Mouse (Mus musculus) hindbrain, embryonic 10.5 days (tissue): ENCODE results near the gene Pdhx. TPM values are rescaled to one million over a fixed set of nuclear protein-coding genes. Genes with fewer than 3 reads are reported as not detected.

Source experiments
- DNase-seq: peaks from one replicate; pipeline ENCODE4 v3.0.0-alpha.2; 2017; ENCODE audit warnings: low spot score
- H3K27ac ChIP-seq: fragments of 300-500 bp; sonication (generic); 2 replicates; pipeline ENCODE4 v1.5.1; 2016; ENCODE audit warnings: mild to moderate bottlenecking, moderate library complexity
- H3K27me3 ChIP-seq: fragments of 300-500 bp; sonication (generic); 2 replicates; pipeline ENCODE4 v1.6.1; 2016; ENCODE audit warnings: mild to moderate bottlenecking; ENCODE audit not compliant: poor library complexity, insufficient read depth, severe bottlenecking
- H3K36me3 ChIP-seq: fragments of 300-500 bp; sonication (generic); 2 replicates; pipeline ENCODE4 v1.6.1; 2016; ENCODE audit warnings: mild to moderate bottlenecking, moderate library complexity
- H3K4me1 ChIP-seq: fragments of 300-500 bp; sonication (generic); replicated peaks from 2 replicates; pipeline ENCODE4 v1.6.1; 2016; ENCODE audit warnings: mild to moderate bottlenecking
- H3K4me3 ChIP-seq: fragments of 300-500 bp; sonication (generic); 2 replicates; pipeline ENCODE4 v1.5.1; 2016; ENCODE audit warnings: mild to moderate bottlenecking, moderate library complexity
- H3K9me3 ChIP-seq: fragments of 300-500 bp; sonication (generic); 2 replicates; pipeline ENCODE4 v1.6.1; 2016; ENCODE audit warnings: mild to moderate bottlenecking, moderate library complexity
- WGBS: fragments of 180-500 bp; shearing (Covaris S2); methylation state at CpG from one replicate; pipeline ENCODE4 v1.1.7; 2016; 5-methylcytosine and 5-hydroxymethylcytosine counted together
- polyA plus RNA-seq: library from polyadenylated mRNA; unstranded; fragments of >200 nt; fragmentation: Nextera tagmentation; extraction: Ambion mirVana; gene quantifications from 2 replicates; pipeline ENCODE4 v1.2.1, GENCODE M21; 2016

The Pdhx gene
- polyA plus RNA-seq, 1 experiment from 2014 or later: 40.3 TPM

DNA sequence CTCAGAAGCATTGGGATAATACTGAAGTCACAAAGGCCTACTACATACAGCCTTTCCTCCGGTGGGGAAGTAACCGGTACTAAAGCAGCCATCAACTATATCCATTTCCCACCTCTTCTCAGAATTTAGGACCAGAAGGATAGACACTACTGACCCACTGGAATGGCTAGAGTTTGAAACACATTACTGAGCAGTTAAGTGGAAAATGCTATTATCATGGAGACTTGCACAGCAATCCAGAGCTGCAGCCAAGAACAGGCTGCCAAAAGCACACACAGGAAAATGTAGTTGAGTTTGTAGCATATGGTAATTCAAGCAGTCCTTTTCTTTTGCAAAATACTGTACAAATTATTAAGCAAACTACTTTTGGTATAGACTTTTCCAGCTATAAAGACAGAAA, 28.0 kb downstream of the Pdhx start:
- Histone ChIP-seq H3K4me3 (no peak overlapping the region), H3K27me3 (no peaks in the 10 kb centered on the region), H3K4me1 (no peaks in the 10 kb centered on the region), H3K27ac (no peak overlapping the region), H3K9me3 (no peaks in the 10 kb centered on the region), H3K36me3 (peaks cover 14% of the 10 kb centered on the region)
- 88% methylated on average over 2 of the region's 2 CpGs for WGBS
- DNase-seq: no peak

DNA sequence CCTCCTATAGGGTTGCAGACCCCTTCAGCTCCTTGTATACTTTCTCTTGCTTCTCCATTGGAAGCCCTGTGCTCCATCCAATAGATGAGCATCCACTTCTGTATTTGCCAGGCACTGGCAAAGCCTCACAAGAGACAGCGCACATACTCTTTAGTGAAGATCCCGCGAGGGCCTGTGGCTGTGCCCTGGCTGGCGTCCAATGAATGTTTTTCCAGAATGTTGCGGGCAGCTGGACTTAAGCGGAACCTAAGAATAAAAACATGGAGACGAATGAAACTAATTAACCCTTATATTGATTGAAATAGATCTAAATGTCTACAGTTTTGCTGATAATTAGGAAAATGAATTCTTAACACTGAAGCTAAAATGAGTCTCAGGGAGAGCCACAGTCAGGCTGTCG, 32.4 kb downstream of the Pdhx start:
- no peak overlapping the region for H3K27ac ChIP-seq
- no peaks in the 10 kb centered on the region for H3K4me1 ChIP-seq
- H3K9me3 ChIP-seq: no peaks in the 10 kb centered on the region
- no peak overlapping the region for H3K4me3 ChIP-seq
- DNase-seq: no peak
- H3K27me3 ChIP-seq: no peaks in the 10 kb centered on the region
- peaks cover 25% of the 10 kb centered on the region for H3K36me3 ChIP-seq
- WGBS: 94% methylated on average over 8 of the region's 8 CpGs

DNA sequence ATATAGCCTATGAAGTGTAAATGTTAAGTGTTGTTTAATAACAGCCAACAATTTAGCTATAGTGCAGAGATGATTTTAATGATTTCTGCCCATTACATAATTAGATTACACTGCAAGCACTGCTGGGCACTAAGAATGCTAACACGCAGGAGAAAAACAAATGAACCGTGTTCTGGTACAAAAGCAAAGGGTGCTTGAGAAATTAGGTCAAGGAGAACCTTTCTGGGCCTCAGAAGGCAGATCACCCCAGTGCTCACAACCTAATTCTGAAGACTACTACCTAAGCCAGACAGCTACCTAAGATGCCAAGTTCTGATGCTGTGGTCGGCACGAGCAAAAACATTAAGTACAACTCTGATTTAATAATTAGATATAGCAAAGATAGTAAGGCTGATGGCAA, 35.5 kb downstream of the Pdhx start:
- peaks cover 40% of the 10 kb centered on the region for H3K36me3 ChIP-seq
- H3K4me3 ChIP-seq: no peak overlapping the region
- no peaks in the 10 kb centered on the region for H3K9me3 ChIP-seq
- no peaks in the 10 kb centered on the region for H3K4me1 ChIP-seq
- DNase-seq: no peak
- H3K27me3 ChIP-seq: no peaks in the 10 kb centered on the region
- 93% methylated on average over 4 of the region's 4 CpGs for WGBS
- H3K27ac ChIP-seq: no peak overlapping the region

DNA sequence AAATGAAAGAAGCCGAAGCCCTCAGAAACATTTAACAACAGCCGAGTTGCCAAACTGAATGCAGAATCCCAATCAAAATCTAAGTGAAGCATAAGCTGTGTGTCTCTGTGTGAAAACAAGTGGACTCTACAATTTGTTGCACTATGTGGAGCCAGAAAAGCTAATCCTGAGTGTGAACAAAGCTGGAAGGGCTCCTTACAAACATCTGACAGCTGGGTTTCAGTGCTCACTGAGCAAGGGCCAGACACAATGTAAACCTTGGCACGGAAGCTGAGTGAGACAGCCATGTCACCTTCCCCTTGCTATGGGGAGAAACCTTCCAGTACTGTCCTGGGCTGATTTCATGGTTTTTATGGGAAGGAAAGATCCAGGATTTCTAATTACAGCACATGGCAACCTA, 50.6 kb downstream of the Pdhx start:
- H3K4me3 ChIP-seq: no peak overlapping the region
- peaks cover 36% of the 10 kb centered on the region for H3K36me3 ChIP-seq
- WGBS: 94% methylated on average over 3 of the region's 3 CpGs
- peaks cover 17% of the 10 kb centered on the region for H3K4me1 ChIP-seq
- no peaks in the 10 kb centered on the region for H3K9me3 ChIP-seq
- H3K27ac ChIP-seq: no peak overlapping the region
- no peaks in the 10 kb centered on the region for H3K27me3 ChIP-seq
- no peak for DNase-seq

DNA sequence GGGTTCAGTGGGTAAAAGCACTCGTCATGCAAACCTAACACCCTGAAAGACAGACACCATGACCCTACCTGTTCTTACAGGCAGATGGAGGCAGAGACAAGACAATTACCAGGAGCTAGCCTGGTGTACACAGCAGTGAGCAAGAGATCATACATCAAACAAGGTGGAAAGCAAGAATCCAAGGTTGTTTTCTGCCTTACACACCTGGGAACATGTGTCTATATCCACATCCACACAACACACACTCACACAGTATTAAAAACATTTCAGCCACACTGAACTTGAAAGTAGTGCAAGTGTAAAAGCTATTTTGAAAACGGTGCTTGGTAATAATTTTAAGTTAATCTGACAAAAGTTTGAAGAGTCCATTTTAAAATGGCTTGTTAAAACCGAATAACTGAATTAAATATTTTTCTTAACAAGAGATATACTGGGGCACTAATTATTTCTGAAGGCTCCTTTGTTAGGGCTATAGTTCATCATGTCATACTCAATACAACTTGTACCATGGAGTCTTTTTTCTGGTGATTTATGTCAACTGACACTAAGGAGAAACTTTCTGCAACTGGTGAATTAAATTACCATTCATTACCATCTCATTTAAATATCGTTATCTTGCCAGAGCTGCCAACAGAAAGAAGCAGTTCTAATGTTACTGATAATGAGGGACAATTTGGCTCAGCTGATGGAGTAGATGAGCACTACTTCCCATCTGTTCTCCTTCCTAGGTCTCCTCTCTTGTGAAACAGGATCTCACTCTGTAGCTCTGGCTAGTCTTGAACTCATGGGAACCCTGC, 52.9 kb downstream of the Pdhx start:
- Histone ChIP-seq H3K27ac (no peak overlapping the region), H3K36me3 (peaks cover 20% of the 10 kb centered on the region), H3K4me3 (no peak overlapping the region), H3K9me3 (no peaks in the 10 kb centered on the region), H3K27me3 (no peaks in the 10 kb centered on the region), H3K4me1 (peaks cover 17% of the 10 kb centered on the region)
- DNase-seq: no peak
- 71% methylated on average over 4 of the region's 4 CpGs for WGBS

DNA sequence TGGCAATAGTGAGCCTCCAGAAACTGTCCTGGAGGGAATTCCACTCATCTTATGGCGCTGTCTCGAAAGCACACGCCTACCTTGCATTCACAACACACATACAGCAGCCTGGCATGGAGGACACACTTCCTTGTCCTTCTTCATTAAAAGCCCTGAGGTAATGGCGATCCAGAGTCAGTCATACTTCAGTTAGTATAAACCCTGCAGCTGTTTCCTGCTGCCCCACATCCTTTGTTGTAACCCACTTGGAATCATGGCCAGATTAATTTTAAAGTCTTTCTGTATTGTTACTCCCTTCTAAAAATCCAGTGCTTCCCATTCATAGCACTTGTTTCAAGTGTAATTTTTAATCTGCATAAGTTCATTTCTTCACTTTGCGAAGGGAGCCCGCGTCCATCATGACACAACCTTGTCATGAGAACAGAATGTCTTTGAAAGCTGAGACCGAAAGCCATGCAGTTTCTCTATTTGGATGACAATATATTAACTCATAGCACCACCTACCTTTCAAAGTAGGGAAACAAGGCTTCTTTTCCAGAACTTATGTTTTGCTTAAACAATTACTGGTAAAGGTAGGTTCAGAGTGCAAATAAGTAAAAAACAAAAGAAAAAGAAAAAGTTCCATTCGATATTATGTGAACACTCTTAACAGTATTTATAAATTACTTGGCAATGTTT, 54.4 kb downstream of the Pdhx start:
- Histone ChIP-seq H3K4me3 (no peak overlapping the region), H3K27me3 (no peaks in the 10 kb centered on the region), H3K36me3 (peaks cover 16% of the 10 kb centered on the region; the same call in 1 of the 2 replicates), H3K4me1 (peaks cover 17% of the 10 kb centered on the region), H3K27ac (no peak overlapping the region), H3K9me3 (no peaks in the 10 kb centered on the region)
- no peak for DNase-seq
- WGBS: 87% methylated on average over 9 of the region's 9 CpGs

DNA sequence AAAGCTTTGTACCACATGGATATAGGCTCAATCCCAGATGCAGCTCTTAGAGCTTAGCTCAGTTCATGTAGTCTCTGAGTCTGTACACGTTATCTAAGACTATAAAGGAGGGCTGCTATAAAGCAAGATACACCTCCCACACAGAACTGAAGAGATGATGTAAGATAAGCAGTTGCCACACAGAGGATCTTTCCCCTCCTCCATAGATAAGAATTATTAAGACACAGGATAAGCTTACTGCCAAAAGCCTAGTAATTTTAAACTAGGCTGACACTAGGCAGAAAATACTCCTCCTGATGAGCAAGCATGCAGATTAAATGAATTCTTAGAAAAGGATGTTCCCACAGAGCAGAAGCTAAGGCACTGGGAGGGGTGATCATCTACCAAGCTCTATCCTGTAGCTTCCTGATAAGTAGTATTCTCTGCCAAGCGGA, 55.9 kb downstream of the Pdhx start:
- Histone ChIP-seq H3K4me1 (peaks cover 17% of the 10 kb centered on the region), H3K36me3 (peaks cover 8% of the 10 kb centered on the region; the same call in 1 of the 2 replicates), H3K27ac (no peak overlapping the region), H3K27me3 (no peaks in the 10 kb centered on the region), H3K4me3 (no peak overlapping the region), H3K9me3 (no peaks in the 10 kb centered on the region)
- WGBS: 90% methylated on average over 2 of the region's 2 CpGs
- no peak for DNase-seq

DNA sequence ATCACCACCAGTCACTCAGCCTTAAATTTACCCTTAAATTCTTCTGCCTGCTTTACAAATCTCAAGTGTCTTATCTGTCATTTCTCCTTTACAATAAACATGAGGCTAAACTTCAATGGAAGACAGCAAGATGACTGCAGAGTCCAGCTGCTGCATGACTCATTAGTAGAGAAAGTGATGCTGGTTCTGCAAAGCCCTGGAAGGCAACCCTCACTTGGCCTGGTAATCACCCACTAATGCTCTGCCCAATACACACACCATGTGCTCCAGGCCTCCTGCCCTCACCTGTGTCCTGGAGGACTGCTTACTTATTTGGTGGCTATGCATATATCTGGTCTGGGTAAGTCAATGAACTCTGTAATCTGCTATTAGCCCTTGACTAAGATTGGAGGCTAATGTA, 57.2 kb downstream of the Pdhx start:
- peaks cover 13% of the 10 kb centered on the region for H3K4me1 ChIP-seq
- H3K9me3 ChIP-seq: no peaks in the 10 kb centered on the region
- no peaks in the 10 kb centered on the region for H3K27me3 ChIP-seq
- H3K36me3 ChIP-seq: no peaks in the 10 kb centered on the region
- no peak for DNase-seq
- H3K4me3 ChIP-seq: no peak overlapping the region
- H3K27ac ChIP-seq: no peak overlapping the region

DNA sequence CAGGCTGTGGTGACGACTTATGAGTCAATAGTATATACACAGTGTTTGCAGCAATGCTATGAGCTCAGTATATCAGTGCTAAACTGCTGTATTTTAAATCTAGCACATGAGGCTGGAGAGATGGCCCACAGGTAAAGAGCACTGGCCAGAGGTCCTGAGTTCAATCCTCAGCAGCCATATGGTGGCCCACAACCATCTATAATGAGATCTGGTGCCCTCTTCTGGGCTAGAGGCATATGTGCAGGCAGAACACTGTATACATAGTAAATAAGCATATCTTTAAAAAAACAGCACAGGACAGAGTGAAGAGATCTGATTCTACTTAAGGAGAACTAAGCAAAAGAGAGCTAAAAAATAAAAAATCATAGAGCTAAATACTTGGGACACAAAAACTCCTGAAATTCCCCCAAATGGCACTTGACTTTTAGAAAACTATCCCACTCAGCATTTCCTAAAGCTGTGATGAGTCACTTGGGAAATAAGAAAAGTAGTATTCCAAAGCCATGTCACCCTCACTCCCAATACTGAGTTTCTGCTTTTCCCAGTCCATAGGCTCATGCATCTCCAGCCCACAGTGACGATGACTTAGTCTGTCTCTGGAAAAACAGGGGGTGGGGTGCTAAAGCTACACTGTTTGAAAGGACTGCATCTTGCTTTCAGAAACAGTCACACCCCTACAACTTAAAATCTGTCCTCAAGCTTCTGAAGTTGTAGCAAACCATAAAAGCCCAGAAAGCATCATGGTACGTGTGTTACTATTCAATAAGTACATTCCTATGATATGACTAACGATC, 60.3 kb downstream of the Pdhx start:
- Histone ChIP-seq H3K27ac (no peak overlapping the region), H3K4me1 (0 out of 2 replicates have a peak, but pooled peaks cover 4% of the 10 kb centered on the region), H3K4me3 (no peak overlapping the region), H3K9me3 (no peaks in the 10 kb centered on the region), H3K36me3 (no peaks in the 10 kb centered on the region), H3K27me3 (no peaks in the 10 kb centered on the region)
- no peak for DNase-seq
- 85% methylated on average over 4 of the region's 4 CpGs for WGBS

DNA sequence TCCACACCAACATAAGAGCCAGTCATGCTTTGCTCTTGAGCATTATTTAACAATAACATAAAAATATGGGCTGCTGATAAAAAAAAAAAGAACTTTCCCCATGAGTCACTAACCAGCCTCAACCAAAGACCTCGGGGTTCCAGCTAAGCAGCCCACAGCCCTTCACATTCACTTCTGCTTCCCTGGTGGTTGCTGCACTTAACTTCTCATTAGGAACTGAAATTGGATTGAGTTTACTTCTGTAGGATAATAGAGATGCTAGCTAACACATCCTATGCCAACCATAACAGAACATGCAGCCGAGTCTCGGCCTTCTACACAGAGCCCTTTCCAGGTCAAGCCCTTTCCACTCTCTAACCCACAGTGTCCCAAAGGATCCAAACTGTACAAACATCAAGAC, 65.1 kb downstream of the Pdhx start:
- no peak for DNase-seq
- WGBS: 89% methylated on average over 3 of the region's 3 CpGs
- H3K4me3 ChIP-seq: no peak overlapping the region
- no peak overlapping the region for H3K27ac ChIP-seq
- no peaks in the 10 kb centered on the region for H3K27me3 ChIP-seq
- H3K9me3 ChIP-seq: no peaks in the 10 kb centered on the region
- 0 out of 2 replicates have a peak, but pooled peaks cover 4% of the 10 kb centered on the region for H3K4me1 ChIP-seq
- no peaks in the 10 kb centered on the region for H3K36me3 ChIP-seq

DNA sequence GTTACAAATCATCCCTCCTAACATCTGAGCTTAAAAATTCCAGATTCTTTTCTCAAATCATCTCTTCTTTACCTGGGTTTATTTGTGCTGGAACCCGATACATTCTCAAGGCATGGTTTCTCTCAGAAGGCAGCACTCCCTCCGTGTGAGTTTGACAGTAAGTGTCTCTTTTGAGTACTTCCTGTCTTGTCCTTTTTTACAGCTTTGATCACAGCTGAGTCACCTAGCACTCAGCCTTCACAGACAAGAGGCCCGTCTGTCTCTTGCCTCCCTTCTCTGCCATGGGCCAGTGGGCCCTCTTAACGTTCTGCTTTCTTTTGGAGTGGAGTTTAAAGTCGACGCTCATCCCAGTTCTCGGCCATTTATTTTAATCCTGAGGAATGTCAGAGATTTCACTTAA, 68.7 kb downstream of the Pdhx start:
- Histone ChIP-seq H3K36me3 (no peaks in the 10 kb centered on the region), H3K4me1 (no peaks in the 10 kb centered on the region), H3K9me3 (no peaks in the 10 kb centered on the region), H3K4me3 (no peak overlapping the region), H3K27ac (no peak overlapping the region), H3K27me3 (no peaks in the 10 kb centered on the region)
- WGBS: 65% methylated on average over 7 of the region's 7 CpGs
- DNase-seq: no peak

DNA sequence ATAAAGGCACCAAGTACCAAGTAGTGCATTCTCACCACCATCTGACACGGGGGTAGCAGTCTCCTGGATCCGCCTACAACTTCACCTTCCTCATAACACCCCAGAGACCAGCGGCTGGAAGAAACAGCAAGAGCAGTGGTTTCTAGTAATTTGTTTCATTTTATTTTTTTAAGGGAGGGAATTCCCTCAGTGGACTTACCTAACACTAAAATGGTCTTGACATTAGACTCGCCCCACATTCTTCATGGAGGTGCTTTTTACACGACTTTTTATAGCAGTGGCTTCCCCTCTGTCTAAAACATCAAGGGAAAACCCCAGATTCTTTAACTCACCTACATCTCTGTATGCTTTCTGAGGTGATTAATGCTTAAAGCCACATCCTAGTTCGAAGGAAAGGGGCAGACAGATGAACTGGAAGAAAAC, 74.1 kb downstream of the Pdhx start:
- WGBS: 76% methylated on average over 6 of the region's 6 CpGs
- Histone ChIP-seq H3K4me3 (no peak overlapping the region), H3K27ac (no peak overlapping the region), H3K27me3 (no peaks in the 10 kb centered on the region), H3K36me3 (no peaks in the 10 kb centered on the region), H3K9me3 (no peaks in the 10 kb centered on the region), H3K4me1 (peaks cover 11% of the 10 kb centered on the region)
- DNase-seq: no peak

DNA sequence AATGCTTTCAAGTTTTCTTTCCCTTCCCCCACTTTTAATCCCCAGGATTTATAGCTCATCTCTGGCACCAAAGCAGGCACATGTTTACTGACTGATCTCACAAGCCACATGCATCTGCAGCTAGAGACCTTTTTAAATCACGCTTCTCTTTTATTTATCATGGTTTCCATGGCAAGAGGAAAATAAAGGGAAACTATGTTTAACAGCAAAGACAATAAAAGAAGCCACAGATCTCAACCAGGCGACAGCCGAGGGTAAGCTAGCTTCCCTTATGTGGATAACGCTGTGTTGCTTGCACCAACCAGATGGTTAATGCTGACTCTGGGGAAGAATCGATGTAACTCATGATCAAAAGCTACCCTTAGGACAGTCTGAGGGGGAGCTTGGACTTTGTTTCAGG, 75.0 kb downstream of the Pdhx start:
- DNase-seq: no peak
- Histone ChIP-seq H3K4me3 (no peak overlapping the region), H3K27ac (no peak overlapping the region), H3K36me3 (no peaks in the 10 kb centered on the region), H3K9me3 (no peaks in the 10 kb centered on the region), H3K4me1 (peaks cover 11% of the 10 kb centered on the region), H3K27me3 (no peaks in the 10 kb centered on the region)
- 37% methylated on average over 5 of the region's 5 CpGs for WGBS
